Mouse (Mus musculus) MEL (cell line): ENCODE measurements around the gene Pdcl2. TPM values are rescaled to one million over a fixed set of nuclear protein-coding genes. Genes with fewer than 3 reads are reported as not detected.

Experiments used
- DNase-seq: peaks from one replicate; pipeline ENCODE4 v3.0.0; 2011; ENCODE audit warnings: low read depth, low spot score
- H3K27ac ChIP-seq: 2 replicates; pipeline ENCODE4 v1.5.1; 2012; ENCODE audit warnings: low read depth, mild to moderate bottlenecking, control low read depth, low read length, moderate library complexity; ENCODE audit not compliant: control insufficient read depth
- H3K27me3 ChIP-seq, 2 experiments: fragments of 150-350 bp in 1 of 2; sonication (generic) in 1 of 2; 2 replicates each; pipeline ENCODE4 v1.6.1; 2012; ENCODE audit warnings: low read length in 2 of 2, mild to moderate bottlenecking in 2 of 2, improper control_type of control experiment in 1 of 2, moderate library complexity in 1 of 2; ENCODE audit not compliant: insufficient read depth in 2 of 2, control insufficient read depth in 1 of 2
- H3K36me3 ChIP-seq, 2 experiments: 2 replicates each; pipeline ENCODE4 v1.6.1; 2012 to 2014; ENCODE audit warnings: low read length in 2 of 2, improper control_type of control experiment in 1 of 2, inconsistent platforms in 1 of 2, mild to moderate bottlenecking in 1 of 2; ENCODE audit not compliant: insufficient read depth in 2 of 2, control insufficient read depth in 1 of 2
- H3K4me1 ChIP-seq, 2 experiments: fragments of 150-350 bp in 1 of 2; sonication (generic) in 1 of 2; 2 replicates each; pipeline ENCODE4 v1.6.1; 2012; ENCODE audit warnings: low read length in 2 of 2, improper control_type of control experiment in 1 of 2, mild to moderate bottlenecking in 1 of 2; ENCODE audit not compliant: insufficient read depth in 2 of 2, control insufficient read depth in 1 of 2
- H3K4me3 ChIP-seq, 2 experiments: fragments of 150-350 bp in 1 of 2; sonication (generic) in 1 of 2; 2 replicates each; pipeline ENCODE4 v1.5.1; 2012; ENCODE audit warnings: low read depth in 2 of 2, low read length in 2 of 2, mild to moderate bottlenecking in 2 of 2, moderate library complexity in 2 of 2, control low read depth in 1 of 2, improper control_type of control experiment in 1 of 2; ENCODE audit not compliant: control insufficient read depth in 1 of 2, insufficient read depth in 1 of 2
- H3K79me2 ChIP-seq: 2 replicates; pipeline ENCODE4 v1.6.1; 2012; ENCODE audit warnings: mild to moderate bottlenecking, low read length, moderate library complexity; ENCODE audit not compliant: control insufficient read depth, poor library complexity, insufficient read depth
- H3K9ac ChIP-seq: 2 replicates; pipeline ENCODE4 v1.6.1; 2012; ENCODE audit warnings: low read depth, mild to moderate bottlenecking, control low read depth, low read length, moderate library complexity; ENCODE audit not compliant: control insufficient read depth, poor library complexity, severe bottlenecking
- H3K9me3 ChIP-seq: fragments of 150-350 bp; sonication (generic); replicated peaks from 2 replicates; pipeline ENCODE4 v1.6.1; 2012; ENCODE audit warnings: mild to moderate bottlenecking, low read length, improper control_type of control experiment, moderate library complexity; ENCODE audit not compliant: insufficient read depth
- BHLHE40 ChIP-seq: IDR thresholded peaks from 2 replicates; pipeline ENCODE4 v1.6.1; 2012; ENCODE audit warnings: low read depth, mild to moderate bottlenecking, inconsistent platforms, low read length, improper control_type of control experiment, borderline replicate concordance
- E2F4 ChIP-seq: IDR thresholded peaks from 2 replicates; pipeline ENCODE4 v1.6.1; 2011; ENCODE audit warnings: low read depth, low read length, improper control_type of control experiment, borderline replicate concordance
- ELF1 ChIP-seq: IDR thresholded peaks from 2 replicates; pipeline ENCODE4 v1.6.1; 2014; ENCODE audit warnings: low read depth, mild to moderate bottlenecking, inconsistent platforms, low read length, improper control_type of control experiment, moderate library complexity
- ETS1 ChIP-seq: IDR thresholded peaks from 2 replicates; pipeline ENCODE4 v1.6.1; 2012; ENCODE audit warnings: low read depth, mild to moderate bottlenecking, inconsistent platforms, low read length, improper control_type of control experiment, moderate library complexity
- HCFC1 ChIP-seq: IDR thresholded peaks from 2 replicates; pipeline ENCODE4 v1.6.1; 2012; ENCODE audit warnings: low read depth, mild to moderate bottlenecking, inconsistent platforms, low read length, improper control_type of control experiment, moderate library complexity
- JUND ChIP-seq: IDR thresholded peaks from 2 replicates; pipeline ENCODE4 v1.6.1; 2011; ENCODE audit warnings: low read depth, mild to moderate bottlenecking, improper control_type of control experiment, low read length
- MEF2A ChIP-seq: IDR thresholded peaks from 2 replicates; pipeline ENCODE4 v1.6.1; 2014; ENCODE audit warnings: low read depth, mild to moderate bottlenecking, inconsistent platforms, low read length, improper control_type of control experiment; ENCODE audit not compliant: poor library complexity, insufficient replicate concordance, severe bottlenecking; ENCODE audit errors: extremely low read depth
- MXI1 ChIP-seq: IDR thresholded peaks from 2 replicates; pipeline ENCODE4 v1.6.1; 2011; ENCODE audit warnings: mild to moderate bottlenecking, low read depth, low read length, improper control_type of control experiment
- MYB ChIP-seq: IDR thresholded peaks from 2 replicates; pipeline ENCODE4 v1.6.1; 2011; ENCODE audit warnings: mild to moderate bottlenecking, low read depth, low read length, improper control_type of control experiment
- MYC ChIP-seq: IDR thresholded peaks from 2 replicates; pipeline ENCODE4 v1.6.1; 2011; ENCODE audit warnings: low read depth, mild to moderate bottlenecking, low read length, improper control_type of control experiment, moderate library complexity
- RCOR1 ChIP-seq: IDR thresholded peaks from 2 replicates; pipeline ENCODE4 v1.6.1; 2012; ENCODE audit warnings: low read depth, mild to moderate bottlenecking, inconsistent platforms, low read length, improper control_type of control experiment
- SIN3A ChIP-seq: IDR thresholded peaks from 2 replicates; pipeline ENCODE4 v1.6.1; 2012; ENCODE audit warnings: low read length, improper control_type of control experiment, inconsistent platforms
- SMC3 ChIP-seq: IDR thresholded peaks from 2 replicates; pipeline ENCODE4 v1.6.1; 2011; ENCODE audit warnings: low read depth, low read length, improper control_type of control experiment
- ZC3H11A ChIP-seq: IDR thresholded peaks from 2 replicates; pipeline ENCODE4 v1.6.1; 2012; ENCODE audit warnings: low read depth, mild to moderate bottlenecking, inconsistent platforms, low read length, improper control_type of control experiment
- ZKSCAN1 ChIP-seq: IDR thresholded peaks from 2 replicates; pipeline ENCODE4 v1.6.1; 2012; ENCODE audit warnings: low read depth, mild to moderate bottlenecking, inconsistent platforms, low read length, improper control_type of control experiment, moderate library complexity
- ZNF384 ChIP-seq: IDR thresholded peaks from 2 replicates; pipeline ENCODE4 v1.6.1; 2012; ENCODE audit warnings: low read depth, mild to moderate bottlenecking, inconsistent platforms, low read length, improper control_type of control experiment
- polyA plus RNA-seq, 2 experiments: library from polyadenylated mRNA; stranded (reverse) in 1 of 2; unstranded in 1 of 2; fragments of >175 nt in 1 of 2; fragments of >200 nt in 1 of 2; gene quantifications; 2 replicates each; pipeline versions ENCODE4 v1.2.1 to v1.2.4; 2012; ENCODE audit warnings: low replicate concordance in 2 of 2, low read depth in 1 of 2; ENCODE audit not compliant: insufficient read length in 2 of 2, insufficient read depth in 1 of 2, missing spikeins in 1 of 2
- total RNA-seq: library from RNA; depleted of rRNA; stranded (reverse); fragments of 300-350 nt; gene quantifications from 2 replicates; pipeline ENCODE4 v1.2.3, GENCODE M21; 2012

Pdcl2 gene
- total and polyA plus RNA-seq, 3 experiments = not detected

- TF ChIP-seq RCOR1 = peak; percentile 72
- TF ChIP-seq MYB = 0 out of 2 replicates have a peak, but pooled peaks have one; percentile 15
- peak; percentile 56; the same call in 1 of the 2 replicates for TF ChIP-seq E2F4
- TF ChIP-seq JUND = no peak
- no peak for TF ChIP-seq MYC
- no peak for TF ChIP-seq ZKSCAN1
- peak; percentile 34; the same call in 1 of the 2 replicates for TF ChIP-seq ETS1
- peak; percentile 62 for TF ChIP-seq HCFC1
- no peak for TF ChIP-seq ELF1
- TF ChIP-seq ZNF384 = no peak
- no peak for TF ChIP-seq ZC3H11A
These were observed 26.3 kb downstream of the Pdcl2 start, which contains the start of gene Clock (continued) for GRCm38 (mm10) chr5:76304452-76305341.

DNA sequence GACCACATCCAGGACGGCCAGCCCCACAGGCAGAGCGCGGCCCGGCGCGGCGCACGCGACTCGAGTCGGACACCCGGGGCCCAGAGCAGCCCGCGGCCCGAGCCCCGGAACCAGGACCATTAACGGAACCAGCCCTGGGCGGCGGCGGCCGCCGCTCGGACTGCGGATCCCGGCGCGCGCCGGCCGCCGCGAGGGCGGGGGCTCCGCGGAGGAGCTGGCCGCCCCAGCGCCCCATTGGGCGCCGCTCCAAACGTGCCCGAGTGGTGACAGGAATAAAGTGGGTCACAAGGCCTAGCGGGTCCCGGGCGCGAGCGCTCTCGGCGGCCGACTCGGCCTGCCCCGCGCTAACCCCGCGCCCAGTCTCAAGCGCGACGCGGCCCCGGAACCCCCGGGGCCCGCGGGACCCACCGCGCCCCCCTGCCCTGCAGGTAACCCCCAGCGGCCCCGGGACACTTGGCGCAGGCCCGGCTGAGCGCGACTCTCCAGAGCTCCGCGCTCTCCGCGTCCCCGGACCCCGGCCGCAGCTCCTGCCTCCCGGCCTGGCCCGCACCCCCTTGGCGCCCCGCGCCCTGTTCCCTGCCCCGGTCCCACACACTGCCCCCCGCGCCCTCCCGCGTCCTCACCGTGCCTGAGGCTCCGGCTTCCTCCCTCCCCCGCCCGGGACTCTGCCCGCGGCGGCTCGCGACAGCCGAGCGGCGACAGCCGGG is 27.1 kb downstream of the Pdcl2 start:
- Histone ChIP-seq H3K9me3 (no peaks in the 10 kb centered on the region), H3K4me3 (peak overlapping the region; percentile 84 to 94), H3K4me1 (peaks cover 3 to 4% of the 10 kb centered on the region in 2 experiments; a peak in 3 of 4 replicates), H3K27ac (peak overlapping the region; percentile 66), H3K36me3 (peaks cover 2 to 14% of the 10 kb centered on the region in 2 experiments; a peak in 3 of 4 replicates), H3K9ac (peak overlapping the region; percentile 83), H3K79me2 (peaks cover 17% of the 10 kb centered on the region), H3K27me3 (peaks cover 0 to under 1% of the 10 kb centered on the region in 2 experiments; a peak in 2 of 4 replicates)
- TF ChIP-seq ZNF384 (no peak), BHLHE40 (peak; percentile 85; the same call in 1 of the 2 replicates), MEF2A (no peak), JUND (no peak), MXI1 (peak; percentile 35; the same call in 1 of the 2 replicates)
- peak; percentile 80 for DNase-seq

DNA sequence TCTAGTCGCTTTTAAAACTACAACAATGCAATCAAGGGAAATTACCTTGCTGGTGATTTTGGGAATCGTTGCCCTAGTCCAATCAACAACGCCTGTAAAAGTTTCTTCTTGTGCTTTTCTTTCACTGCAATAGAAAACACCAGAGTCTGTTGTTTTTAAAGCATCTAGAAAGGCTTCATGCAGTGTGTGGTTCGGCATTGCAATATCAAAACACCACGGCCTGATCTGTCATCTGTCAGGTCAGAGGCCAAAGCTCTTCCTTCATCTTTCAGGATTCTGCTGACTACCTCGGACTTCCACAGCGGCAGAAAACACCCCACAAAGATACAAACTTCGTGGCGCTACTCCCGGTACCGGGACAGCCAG is 27.6 kb downstream of the Pdcl2 start:
- peak; percentile 64 for DNase-seq
- H3K36me3 ChIP-seq = peaks cover 2 to 14% of the 10 kb centered on the region in 2 experiments; a peak in 3 of 4 replicates
- peak overlapping the region; percentile 84 to 94 for H3K4me3 ChIP-seq
- H3K9me3 ChIP-seq = no peaks in the 10 kb centered on the region
- H3K27ac ChIP-seq = peak overlapping the region; percentile 66
- H3K9ac ChIP-seq = peak overlapping the region; percentile 83
- H3K79me2 ChIP-seq = peaks cover 17% of the 10 kb centered on the region
- H3K27me3 ChIP-seq = no peaks in the 10 kb centered on the region
- H3K4me1 ChIP-seq = peaks cover 3 to 4% of the 10 kb centered on the region in 2 experiments; a peak in 3 of 4 replicates
- TF ChIP-seq ZNF384 (peak; percentile 2; the same call in 1 of the 2 replicates), SIN3A (peak; percentile 70), MXI1 (peak; percentile 91), SMC3 (no peak)
- TF ChIP-seq, all 39 proteins: peak for 3
